Mouse (Mus musculus) erythroblast, embryonic 14.5 days (primary cell): Measurements from ENCODE around the gene Uba5.

Source experiments
- GATA1 ChIP-seq: IDR thresholded peaks from 2 replicates; pipeline ENCODE4 v1.6.1; 2012; ENCODE audit warnings: low read length, inconsistent platforms, mixed read lengths
- TAL1 ChIP-seq: IDR thresholded peaks from 3 replicates; pipeline ENCODE4 v1.6.1; 2012; ENCODE audit warnings: low read length, inconsistent platforms, mixed read lengths

- TF ChIP-seq GATA1: no peak
- no peak for TF ChIP-seq TAL1
Observed at GRCm38 (mm10) chr9:104039742-104040141, 23.2 kb downstream of the Uba5 start.
